Mouse (Mus musculus) thymus, postnatal 4 days (tissue): Measurements from ENCODE around the gene Zfp362.

Experiments
- DNase-seq: peaks from one replicate; pipeline ENCODE4 v3.0.0; 2021

Zfp362 gene

DNA sequence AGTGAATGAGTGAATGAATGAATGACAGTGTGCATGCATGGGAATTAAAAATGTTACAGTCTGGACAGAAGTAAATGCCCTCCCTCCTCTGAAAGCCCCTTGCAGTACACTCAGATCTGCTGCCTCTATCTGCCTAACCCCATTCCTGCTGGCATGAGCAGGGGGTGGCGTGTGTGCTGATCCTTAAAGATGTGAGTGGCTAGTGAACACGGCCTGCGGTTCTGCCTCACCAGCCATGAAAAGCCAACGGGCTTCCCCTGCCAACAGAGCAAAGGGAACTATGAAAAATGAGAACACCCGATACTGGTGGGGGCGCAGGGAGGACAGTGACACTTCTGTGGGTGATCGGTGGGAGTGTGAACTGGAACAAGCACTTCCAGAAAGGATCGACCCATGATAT, 9.1 kb downstream of the Zfp362 start:
- DNase-seq = no peak

DNA sequence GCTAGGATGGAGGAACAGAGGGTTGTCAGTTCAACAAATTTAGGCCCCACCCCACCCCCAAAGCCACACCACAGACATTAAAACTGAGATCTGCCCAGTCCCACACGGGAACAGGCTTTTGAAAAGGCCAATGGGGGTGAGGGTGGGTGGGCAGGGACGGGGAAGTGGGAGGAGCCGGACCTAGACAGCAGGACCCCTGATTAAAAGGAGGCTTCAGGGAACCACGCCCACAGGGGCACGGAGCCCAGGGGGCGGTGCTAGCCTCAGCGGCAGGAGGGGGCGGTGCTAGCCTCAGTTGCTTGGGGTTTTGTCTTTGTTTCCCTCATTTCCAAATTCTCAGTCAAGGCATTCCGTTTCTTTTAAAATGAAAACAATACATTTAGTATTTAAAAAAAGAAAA, 10.2 kb downstream of the Zfp362 start:
- peak; percentile 68 for DNase-seq

DNA sequence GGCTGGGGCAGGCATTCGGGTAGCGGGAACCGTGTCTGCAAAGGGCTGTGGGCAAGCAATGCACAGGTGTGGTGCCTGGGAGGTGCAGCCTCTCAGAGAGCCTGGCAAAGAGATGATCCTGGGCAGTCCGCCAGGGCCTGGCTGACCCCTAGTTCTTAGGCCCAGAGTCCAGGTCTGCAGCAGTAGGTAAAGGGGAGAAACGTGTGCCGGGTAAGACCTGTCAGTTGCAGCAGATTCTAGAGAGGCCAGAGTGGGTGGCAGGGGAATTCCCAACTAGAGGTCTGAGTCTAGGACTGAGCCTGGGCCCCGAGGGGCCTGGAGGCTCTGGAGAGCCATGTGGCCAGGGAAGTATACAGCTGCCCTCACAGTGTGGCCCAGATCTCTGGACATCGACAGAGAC, 11.6 kb downstream of the Zfp362 start:
- no peak for DNase-seq

DNA sequence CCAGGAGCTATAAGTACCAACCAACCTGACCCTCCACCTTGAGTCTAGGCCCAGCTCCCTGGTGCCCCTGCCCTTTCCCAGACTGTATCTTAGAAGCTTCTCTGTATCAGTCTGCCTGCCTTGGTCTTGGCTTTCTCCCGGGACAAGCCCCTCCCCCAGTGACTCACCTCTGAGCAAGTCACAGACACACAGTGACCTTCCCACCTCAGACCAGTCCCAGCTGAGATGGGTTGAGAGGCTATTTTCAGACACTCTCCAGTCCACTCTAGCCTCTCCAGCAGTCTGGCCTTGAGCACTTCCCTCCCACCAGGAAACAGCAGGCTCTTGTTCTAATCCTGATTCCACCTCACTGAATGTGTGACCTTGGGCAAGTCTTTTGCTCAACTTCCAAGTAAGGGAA, 12.1 kb downstream of the Zfp362 start:
- no peak for DNase-seq

DNA sequence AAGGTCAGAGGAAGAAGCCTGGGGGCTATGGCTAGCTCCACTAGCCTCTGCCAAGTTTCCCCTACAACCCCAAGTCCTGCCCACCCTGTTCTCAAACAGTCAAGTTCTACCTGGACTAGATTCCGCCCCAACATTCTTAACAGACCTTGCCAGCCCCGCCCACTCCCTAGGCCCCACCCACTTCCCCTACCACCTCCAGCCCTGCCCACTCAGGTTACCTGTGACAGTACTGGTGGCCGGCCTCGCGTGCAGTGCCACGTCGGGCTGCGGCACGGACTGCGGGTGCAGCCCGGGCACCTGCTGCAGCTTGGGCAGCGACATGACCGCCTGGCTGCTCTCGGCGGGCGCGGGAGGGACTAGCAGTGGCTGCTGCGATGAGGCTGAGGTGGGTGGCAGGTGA, 16.2 kb downstream of the Zfp362 start:
- no peak for DNase-seq

DNA sequence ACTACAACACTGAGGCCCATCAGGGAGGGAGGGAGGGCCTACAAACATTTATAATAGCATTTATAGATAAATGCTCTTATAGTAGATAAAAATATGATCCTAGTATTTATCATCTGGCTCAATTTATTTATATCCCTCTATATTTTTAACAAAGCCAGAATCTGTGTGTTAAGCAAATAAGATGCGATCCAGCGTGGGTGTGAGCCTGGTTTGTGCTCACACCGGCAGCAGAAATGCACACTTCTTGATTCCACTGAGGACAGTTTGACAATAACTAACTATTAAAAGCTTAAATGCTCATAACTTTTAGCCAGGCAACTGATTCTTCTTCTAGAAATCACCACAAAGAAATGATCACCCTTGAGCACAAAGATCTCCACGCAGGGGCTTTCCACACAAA, 17.7 kb downstream of the Zfp362 start:
- no peak for DNase-seq

DNA sequence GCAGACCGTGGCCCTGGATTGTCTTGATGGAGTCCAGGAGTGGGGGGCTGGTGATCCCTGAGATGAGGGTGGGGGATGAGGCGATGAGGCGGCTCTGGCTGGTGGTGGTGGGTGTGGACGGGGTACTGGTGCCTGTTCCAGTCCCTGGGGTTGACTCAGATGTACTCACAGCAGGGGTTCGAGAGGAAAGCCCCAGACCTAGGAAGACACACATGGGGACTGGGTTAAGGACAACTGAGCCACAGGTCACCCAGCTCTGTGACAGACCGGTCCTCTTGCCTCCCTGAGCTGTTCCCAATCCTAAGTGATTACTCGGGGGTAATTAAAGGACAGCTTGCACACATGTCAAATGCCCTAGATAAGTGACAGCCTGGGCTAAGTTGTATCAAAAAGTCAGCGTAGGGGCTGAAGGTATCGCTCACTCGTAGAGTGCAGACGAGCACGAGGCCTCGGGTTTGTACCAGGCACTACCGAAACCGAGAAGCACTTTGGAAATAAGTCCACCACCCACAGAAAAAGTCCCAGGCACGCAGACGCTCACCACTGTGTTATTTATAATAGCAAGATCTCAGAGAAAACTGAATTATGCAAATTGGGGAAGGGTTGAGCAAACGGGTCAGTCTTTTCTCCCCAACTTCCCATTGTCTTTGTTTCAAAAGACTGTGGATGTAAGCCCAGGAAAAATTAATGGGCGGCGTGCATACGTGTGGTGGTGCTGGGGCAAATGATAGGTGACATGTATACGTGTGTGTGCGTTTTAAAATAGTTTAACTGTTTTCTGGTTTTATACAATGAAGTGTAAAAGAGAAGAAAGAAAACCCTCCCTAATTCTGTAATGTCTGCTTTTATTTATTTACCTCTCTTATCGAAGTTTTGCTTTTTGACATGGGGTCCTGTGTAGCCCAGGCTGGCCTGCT, 18.6 kb downstream of the Zfp362 start:
- DNase-seq = no peak

DNA sequence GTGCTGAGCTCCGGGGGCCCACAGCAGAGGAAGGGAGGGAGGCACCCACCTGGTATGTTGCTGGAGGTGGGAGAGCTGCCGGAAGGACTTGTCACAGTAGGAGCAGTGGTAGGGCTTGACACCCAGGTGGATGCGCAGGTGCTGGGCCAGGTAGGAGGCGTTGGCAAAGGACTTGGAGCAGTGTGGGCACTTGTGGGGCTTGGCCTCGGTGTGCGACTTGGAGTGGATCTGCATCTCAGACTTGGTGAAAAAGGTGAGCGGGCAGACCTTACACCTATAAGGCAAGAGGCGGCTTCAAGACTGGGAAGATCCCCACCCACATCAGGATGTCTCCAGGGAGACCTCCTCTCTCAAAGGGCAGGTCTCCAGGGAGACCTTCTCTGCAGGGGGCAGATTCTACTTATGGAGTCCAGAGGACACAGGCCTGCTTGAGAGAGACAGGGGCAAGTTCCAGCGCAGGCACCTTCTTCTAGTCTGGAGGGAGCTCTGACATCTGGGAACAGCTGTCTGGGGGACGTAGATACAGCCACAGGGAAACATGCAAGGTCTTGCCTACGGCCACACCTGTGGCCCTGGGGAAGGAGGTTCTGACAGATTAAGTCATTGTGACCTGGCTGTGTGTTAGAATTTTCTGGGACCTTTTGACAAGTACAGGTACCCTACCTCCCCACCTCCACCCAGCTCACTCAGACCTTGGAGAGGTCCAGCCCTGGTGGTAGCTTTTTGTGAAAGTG, 19.8 kb downstream of the Zfp362 start:
- DNase-seq = no peak

DNA sequence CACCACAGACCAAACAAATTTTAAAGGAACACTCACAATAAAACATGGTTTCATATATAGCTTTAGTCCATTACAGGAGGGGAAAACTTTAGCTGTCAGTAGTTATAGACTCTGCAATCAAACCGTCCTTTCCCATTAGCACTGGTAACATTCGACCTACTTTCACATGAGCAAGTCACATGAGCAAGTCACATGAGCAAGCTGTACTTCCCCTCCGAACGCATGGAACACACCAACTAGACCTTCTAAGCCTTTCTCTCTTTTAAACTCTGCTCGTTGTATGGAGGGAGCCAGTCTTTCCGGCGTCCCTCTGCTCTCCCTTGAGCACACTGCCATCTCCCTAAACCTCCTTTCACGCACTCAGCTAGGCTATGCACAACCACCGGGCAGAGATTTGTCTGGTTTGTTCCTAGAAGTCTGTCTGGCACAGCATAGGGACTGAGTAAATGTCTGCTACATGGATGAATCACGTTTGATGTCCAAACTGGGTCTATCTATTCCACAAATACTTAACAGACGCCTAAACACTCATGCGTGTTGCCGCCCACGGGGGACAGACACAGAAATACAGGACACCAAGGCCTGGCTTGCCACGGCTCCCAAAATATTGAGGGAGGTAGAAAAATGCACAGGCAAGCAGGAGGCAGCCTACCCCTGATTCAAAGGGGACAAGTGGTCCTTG, 20.8 kb downstream of the Zfp362 start:
- no peak for DNase-seq

DNA sequence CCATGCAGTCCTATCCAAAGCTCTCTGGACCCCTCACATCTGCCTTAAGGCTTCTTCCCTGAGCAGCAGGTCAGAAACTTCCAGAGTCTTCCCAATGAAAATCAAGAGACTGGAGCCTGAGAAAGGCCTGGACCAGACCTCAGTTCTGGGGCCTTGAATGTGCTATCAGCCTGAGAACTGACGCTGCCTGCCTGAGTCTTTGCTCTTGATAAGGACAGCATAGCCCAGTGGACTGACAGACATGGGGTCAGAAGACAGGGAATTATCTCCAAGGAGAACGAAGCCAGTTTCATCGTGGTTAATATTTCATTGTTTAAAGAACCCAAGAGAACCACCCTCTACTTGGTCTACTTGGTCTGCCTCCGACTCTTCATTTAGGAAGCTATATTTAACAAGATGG, 23.2 kb downstream of the Zfp362 start:
- no peak for DNase-seq

DNA sequence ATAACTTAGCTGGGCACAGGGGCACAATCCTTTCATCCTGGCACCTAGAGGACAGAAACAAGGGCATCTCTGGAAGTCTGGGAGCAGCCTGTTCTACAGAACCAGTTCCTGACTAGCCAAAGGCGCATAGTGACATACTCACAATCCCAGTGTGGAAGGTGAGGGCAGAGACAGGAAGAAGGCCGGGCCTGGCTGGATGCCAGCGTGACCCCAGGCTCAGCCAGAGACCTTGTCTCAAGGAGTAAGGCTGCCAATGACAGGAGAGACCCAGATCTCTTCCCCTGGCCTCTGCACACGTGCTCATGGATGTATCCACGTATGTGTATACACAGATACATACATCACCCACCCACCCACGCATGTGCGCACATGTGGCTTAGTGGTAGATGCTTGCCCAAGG, 23.8 kb downstream of the Zfp362 start:
- DNase-seq = no peak

DNA sequence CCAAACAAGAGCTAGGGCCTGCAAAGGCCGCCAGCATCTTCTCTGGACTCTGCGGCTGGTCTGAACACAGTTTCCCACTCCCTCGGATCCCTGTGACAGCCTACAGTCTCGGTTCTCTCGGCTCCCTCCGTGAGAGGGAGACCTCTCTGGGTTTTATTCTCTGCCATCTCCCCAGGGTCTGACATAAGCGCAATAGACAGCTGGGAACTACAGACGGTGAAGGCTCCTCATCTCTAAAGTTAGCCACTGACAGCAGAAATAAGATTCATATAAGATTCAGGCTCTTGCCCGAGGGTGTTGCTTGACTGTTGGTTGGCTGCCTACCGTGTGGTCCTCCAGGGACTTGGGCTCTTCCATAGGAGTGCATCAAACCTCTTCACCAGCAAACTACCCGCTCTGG, 28.3 kb downstream of the Zfp362 start:
- no peak for DNase-seq

DNA sequence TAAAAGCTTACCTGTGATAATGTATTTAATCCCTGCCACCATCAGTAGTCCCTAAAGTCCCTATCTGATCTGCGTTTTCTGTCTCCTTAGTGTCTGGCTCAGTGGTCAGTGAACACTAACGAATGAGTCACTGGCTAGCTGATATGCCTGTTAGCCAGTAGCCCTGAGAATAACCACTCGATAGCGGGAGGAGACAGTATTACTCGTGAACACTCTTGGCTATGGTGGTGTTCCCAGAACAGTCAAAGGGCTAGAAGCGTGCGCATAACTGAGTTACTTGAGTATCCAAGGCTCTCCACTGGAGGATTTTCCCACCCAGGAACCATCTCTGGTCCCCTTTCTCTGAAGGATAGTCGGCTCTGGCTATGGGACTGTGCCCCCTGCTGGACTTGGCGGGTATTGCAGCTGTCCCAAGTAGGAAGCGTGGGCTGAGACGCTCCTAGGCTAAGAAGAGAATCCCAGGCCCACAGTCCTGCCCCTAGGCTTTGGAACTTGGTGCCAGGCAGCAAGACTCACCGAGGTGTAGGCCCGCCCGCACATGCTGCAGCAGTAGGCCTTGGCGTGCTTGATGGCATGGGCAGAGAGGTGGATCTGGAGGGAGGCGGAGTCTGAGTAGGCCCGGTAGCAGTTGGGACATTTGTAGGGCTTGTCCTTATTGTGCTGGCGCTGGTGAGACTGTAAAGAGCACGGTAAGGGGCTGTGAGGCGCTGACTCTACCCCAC, 29.1 kb downstream of the Zfp362 start:
- peak; percentile 86 for DNase-seq

DNA sequence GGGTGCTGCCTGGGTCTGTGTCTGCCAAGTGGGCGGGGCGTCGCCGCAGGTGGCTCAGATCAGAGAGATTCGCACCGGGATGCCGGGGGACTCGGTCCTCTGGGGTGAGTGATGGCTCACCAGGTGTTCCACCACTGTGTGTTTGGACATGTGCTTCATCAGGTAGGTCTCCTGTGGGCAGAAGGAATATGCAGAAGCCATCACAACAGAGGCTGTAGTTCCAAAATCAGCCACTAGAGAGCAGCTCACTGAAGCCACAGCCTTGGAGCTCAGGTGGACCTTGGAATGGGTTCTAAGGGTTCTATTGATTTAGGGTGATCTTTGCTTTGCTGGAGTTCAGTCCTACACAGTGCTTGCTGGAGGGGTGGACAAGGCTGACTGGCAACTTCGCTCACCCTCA, 31.4 kb downstream of the Zfp362 start:
- DNase-seq = peak; percentile 75

DNA sequence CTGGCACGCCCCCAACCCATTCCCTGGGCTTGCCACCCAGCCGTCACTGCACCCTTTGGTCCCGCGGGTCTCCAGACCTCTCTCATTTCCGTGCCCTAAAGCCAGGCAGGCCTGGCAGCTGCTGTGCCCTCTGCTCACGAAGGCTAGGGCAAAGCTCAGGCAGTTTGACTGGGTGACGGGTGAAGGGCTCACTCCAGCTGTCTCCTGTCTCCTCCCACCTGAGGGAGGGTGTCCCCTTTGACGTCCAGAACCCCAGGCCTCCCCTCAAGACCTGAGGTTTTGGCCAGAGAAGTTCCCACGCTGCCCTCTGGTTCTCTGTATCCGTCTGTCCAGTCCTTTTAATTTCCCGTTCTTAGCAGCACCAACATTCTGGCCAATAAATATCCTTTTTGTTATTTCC, 32.0 kb downstream of the Zfp362 start:
- no peak for DNase-seq

DNA sequence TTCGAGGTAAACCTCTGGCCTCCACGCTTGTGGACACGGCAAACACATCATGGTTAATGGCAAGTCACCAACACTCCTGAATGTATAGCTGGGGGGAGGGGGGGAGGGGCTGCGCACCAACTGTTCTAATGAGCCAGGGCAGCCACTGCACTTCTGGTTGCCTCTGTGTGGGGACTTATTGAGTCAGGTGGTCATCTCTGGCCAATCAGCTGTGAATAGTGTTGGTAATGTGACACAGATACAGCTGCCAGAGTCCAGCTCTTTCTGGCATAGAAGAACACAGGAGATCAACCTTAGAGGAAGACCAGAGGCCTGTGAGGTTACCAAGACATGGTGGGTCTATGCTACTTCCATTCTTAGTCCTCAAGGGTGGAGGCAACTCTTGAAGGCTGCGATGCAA, 35.1 kb downstream of the Zfp362 start:
- DNase-seq = no peak

DNA sequence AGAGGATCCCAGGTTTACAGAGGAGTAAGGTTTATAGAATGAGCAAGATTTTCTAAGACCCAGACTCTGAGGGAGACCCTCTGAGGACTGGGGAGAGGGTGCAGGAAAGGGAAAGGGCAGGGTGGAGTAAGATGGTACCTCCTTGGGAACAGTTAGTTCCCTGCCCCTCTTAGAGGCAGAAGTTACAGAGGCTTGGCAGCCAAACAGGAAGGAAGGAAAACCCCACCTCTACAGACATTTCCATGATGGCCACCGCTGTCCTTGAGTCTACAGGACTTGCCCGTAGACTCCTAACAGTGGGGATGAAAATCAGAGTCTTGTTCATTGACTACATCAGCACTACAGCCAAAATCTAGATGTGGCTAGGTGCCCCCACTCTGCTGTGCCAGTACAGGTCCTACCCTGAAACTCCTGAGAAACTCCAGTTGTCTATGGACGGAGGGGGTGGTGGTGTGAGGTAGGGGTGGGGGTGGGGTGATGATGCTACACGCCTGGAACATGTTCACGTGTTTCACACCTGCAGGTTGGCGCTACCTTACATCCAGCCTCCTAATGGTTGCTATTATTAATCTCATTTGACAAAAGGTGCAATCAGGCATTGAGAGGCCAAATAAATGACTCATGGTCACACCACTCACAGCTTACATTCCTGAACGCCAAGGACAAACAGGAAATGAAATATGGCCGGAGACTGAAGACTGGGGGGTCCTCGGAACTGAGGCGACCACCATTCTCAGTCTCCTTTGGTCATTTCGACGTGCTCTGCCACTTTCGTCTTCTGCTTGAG, 36.1 kb downstream of the Zfp362 start:
- no peak for DNase-seq

DNA sequence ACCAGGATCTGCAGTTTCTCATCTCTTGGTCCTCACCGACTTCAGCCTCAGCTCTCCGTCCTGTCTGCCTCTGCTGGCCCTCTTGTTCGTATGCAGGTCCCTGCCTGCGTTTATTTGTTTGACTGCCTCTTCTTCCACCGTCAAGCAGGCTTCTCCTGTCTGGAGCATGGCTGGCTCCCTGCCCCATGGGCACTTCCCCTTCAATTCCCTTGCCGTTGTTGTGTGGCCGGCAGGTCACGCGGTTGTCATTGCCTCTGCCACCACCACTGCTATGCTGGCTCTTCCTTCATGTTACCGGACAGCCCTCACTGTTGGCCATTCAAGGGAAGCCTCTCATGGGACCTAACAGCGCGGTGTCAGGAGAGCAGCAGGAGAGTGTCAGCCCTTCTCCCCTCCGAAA, 37.7 kb downstream of the Zfp362 start:
- DNase-seq = no peak

DNA sequence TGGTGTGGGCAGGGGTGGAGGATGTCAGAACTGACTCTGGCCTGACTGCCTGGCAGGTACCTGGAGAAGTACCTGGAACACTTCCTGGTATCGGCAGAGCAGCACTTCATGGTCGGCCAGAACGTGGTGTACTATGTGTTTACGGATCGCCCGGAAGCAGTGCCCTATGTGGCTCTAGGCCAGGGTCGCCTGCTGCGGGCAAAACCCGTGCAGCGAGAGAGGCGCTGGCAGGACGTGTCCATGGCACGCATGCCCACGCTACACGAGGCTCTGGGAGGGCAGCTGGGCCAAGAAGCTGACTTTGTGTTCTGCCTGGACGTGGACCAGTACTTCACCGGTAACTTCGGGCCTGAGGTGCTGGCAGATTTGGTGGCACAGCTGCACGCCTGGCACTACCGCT, 38.9 kb downstream of the Zfp362 start:
- no peak for DNase-seq

DNA sequence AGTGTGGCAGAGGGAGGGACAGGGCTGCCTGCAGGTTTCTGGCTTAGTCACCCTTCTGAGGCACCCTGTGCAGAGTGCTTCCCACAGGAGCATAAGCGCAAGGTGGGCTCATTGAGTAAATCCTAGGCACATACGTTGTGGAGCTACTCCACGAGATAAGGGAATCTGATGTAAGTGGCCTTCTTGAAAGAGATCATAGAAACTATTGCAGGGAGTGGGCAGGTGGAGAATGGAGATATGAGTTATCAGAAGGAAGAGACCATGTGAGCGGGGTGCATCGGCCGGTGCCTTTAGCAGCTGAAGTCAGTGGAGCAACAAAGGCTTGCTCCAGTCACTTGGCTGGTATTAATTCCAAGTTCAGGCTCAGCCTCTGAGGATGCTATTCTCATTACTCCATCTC, 45.8 kb downstream of the Zfp362 start:
- DNase-seq = no peak

DNA sequence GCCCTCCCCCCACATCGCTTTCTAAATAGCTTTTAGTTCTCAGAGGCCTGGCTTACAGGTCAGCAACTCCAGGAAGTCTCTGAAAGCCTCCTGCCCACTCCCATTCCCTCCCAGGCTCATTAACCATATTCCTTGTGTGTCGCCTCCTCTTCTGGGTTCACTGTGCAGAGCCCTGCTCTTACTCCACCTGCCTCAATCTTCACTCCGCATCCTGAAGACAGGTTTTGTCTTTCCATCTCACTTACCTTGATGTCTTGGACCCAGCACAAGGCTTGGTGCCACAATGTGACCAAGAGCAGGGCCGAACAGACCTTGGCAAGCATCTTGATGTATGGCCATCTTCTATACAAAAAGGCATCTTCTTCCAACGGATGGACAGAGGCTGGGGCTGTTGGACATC, 46.6 kb downstream of the Zfp362 start:
- DNase-seq = no peak

DNA sequence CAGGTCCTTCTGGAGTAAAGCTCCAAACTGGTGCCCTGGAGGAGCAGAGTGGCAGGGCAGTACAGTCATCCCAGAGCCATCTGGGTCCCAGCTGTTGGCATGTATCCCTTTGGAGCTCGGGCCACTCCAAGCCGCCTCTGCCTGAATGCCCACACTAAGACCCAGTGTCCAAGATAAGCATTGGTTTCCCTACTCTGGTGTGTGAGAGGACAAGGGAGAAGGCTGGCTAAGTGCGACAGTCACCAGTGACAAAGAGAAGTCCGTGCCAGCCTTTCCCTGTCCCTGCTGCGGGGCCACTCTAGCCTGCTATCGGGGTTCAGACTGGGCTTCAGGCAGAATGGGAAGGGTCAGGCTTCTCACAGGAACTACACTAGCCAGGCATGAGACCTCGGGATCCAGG, 49.9 kb downstream of the Zfp362 start:
- no peak for DNase-seq
